Mouse (Mus musculus): ENCODE results near the gene Smg7. TPM values are rescaled to one million over a fixed set of nuclear protein-coding genes. Genes with fewer than 3 reads are reported as not detected.

Smg7 gene
- polyA plus RNA-seq, 1 experiment from 2014 or later: 14.4 TPM

- no peak overlapping the region for H3K27ac ChIP-seq (ENCODE audit: low read length)
- no peaks in the 10 kb centered on the region for H3K4me1 ChIP-seq (ENCODE audit: insufficient read depth, low read depth, low read length)
- H3K4me3 ChIP-seq (ENCODE audit: low read depth, low read length): no peak overlapping the region
- H3K9ac ChIP-seq (replicated peaks; ENCODE audit: low read depth): no peak overlapping the region
- no peaks in the 10 kb centered on the region for H3K27me3 ChIP-seq (replicated peaks; ENCODE audit: insufficient read depth, low read length)
- TF ChIP-seq CTCF (IDR thresholded peaks at IDR 0.05): no peak
- no peak for TF ChIP-seq EP300 (IDR thresholded peaks at IDR 0.05)
- H3K36me3 ChIP-seq (ENCODE audit: insufficient read depth, low read length): no peaks in the 10 kb centered on the region
- 43% methylated on average over 10 of the region's 10 CpGs for WGBS
- H3K9me3 ChIP-seq (ENCODE audit: low read length): no peaks in the 10 kb centered on the region
- ATAC-seq (peak; percentile 23; the same call in 1 of the 2 replicates), DNase-seq (ENCODE audit: low spot score) (no peak)
- H3K4me2 ChIP-seq (replicated peaks; ENCODE audit: low read depth, low read length): no peak overlapping the region
These were observed 84.7 kb downstream of the Smg7 start for GRCm38 (mm10) chr1:152817794-152818193.

GRCm38 (mm10) chr1:152817027-152817769 is 85.2 kb downstream of the Smg7 start:
- Histone ChIP-seq H3K4me2 (replicated peaks; ENCODE audit: low read depth, low read length) (no peak overlapping the region), H3K4me3 (ENCODE audit: low read depth, low read length) (no peak overlapping the region), H3K36me3 (ENCODE audit: insufficient read depth, low read length) (no peaks in the 10 kb centered on the region), H3K9me3 (ENCODE audit: low read length) (no peaks in the 10 kb centered on the region), H3K27me3 (replicated peaks; ENCODE audit: insufficient read depth, low read length) (no peaks in the 10 kb centered on the region), H3K27ac (ENCODE audit: low read length) (no peak overlapping the region), H3K9ac (replicated peaks; ENCODE audit: low read depth) (no peak overlapping the region), H3K4me1 (ENCODE audit: insufficient read depth, low read depth, low read length) (no peaks in the 10 kb centered on the region)
- TF ChIP-seq EP300 (IDR thresholded peaks at IDR 0.05) (no peak), CTCF (IDR thresholded peaks at IDR 0.05) (no peak)
- ATAC-seq (no peak), DNase-seq (ENCODE audit: low spot score) (no peak)
- 38% methylated on average over 12 of the region's 12 CpGs for WGBS

- H3K27me3 ChIP-seq (replicated peaks; ENCODE audit: insufficient read depth, low read length): no peaks in the 10 kb centered on the region
- H3K9ac ChIP-seq (replicated peaks; ENCODE audit: low read depth): no peak overlapping the region
- DNase-seq (ENCODE audit: low spot score) (peak; percentile 72), ATAC-seq (peak; percentile 88)
- no peaks in the 10 kb centered on the region for H3K36me3 ChIP-seq (ENCODE audit: insufficient read depth, low read length)
- no peaks in the 10 kb centered on the region for H3K4me1 ChIP-seq (ENCODE audit: insufficient read depth, low read depth, low read length)
- peak overlapping the region; percentile 33; the same call in 1 of the 2 replicates for H3K4me2 ChIP-seq (replicated peaks; ENCODE audit: low read depth, low read length)
- no peak overlapping the region for H3K4me3 ChIP-seq (ENCODE audit: low read depth, low read length)
- no peak overlapping the region for H3K27ac ChIP-seq (ENCODE audit: low read length)
- 26% methylated on average over 6 of the region's 7 CpGs for WGBS
- H3K9me3 ChIP-seq (ENCODE audit: low read length): no peaks in the 10 kb centered on the region
- TF ChIP-seq EP300 (IDR thresholded peaks at IDR 0.05): no peak
- peak; percentile 63 for TF ChIP-seq CTCF (IDR thresholded peaks at IDR 0.05)
These were observed 87.2 kb downstream of the Smg7 start for GRCm38 (mm10) chr1:152815265-152815701.

- Histone ChIP-seq H3K4me3 (ENCODE audit: low read depth, low read length) (no peak overlapping the region), H3K36me3 (ENCODE audit: insufficient read depth, low read length) (no peaks in the 10 kb centered on the region), H3K4me2 (replicated peaks; ENCODE audit: low read depth, low read length) (no peak overlapping the region), H3K4me1 (ENCODE audit: insufficient read depth, low read depth, low read length) (no peaks in the 10 kb centered on the region), H3K27ac (ENCODE audit: low read length) (no peak overlapping the region), H3K9me3 (ENCODE audit: low read length) (no peaks in the 10 kb centered on the region), H3K27me3 (replicated peaks; ENCODE audit: insufficient read depth, low read length) (no peaks in the 10 kb centered on the region), H3K9ac (replicated peaks; ENCODE audit: low read depth) (no peak overlapping the region)
- ATAC-seq: no peak
- peak; percentile 40 for DNase-seq (ENCODE audit: low spot score)
- TF ChIP-seq EP300 (IDR thresholded peaks at IDR 0.05): no peak
- TF ChIP-seq CTCF (IDR thresholded peaks at IDR 0.05): no peak
- 74% methylated on average over 13 of the region's 13 CpGs for WGBS
These were observed 91.7 kb downstream of the Smg7 start for GRCm38 (mm10) chr1:152810533-152811439.

GRCm38 (mm10) chr1:152809541-152810252 is 92.7 kb downstream of the Smg7 start:
- no peak overlapping the region for H3K27ac ChIP-seq (ENCODE audit: low read length)
- no peaks in the 10 kb centered on the region for H3K4me1 ChIP-seq (ENCODE audit: insufficient read depth, low read depth, low read length)
- no peaks in the 10 kb centered on the region for H3K36me3 ChIP-seq (ENCODE audit: insufficient read depth, low read length)
- no peak overlapping the region for H3K9ac ChIP-seq (replicated peaks; ENCODE audit: low read depth)
- peak; percentile 52 for DNase-seq (ENCODE audit: low spot score)
- no peaks in the 10 kb centered on the region for H3K9me3 ChIP-seq (ENCODE audit: low read length)
- peak; percentile 88 for ATAC-seq
- H3K4me2 ChIP-seq (replicated peaks; ENCODE audit: low read depth, low read length): no peak overlapping the region
- H3K27me3 ChIP-seq (replicated peaks; ENCODE audit: insufficient read depth, low read length): no peaks in the 10 kb centered on the region
- TF ChIP-seq EP300 (IDR thresholded peaks at IDR 0.05) (no peak), CTCF (IDR thresholded peaks at IDR 0.05) (no peak)
- no peak overlapping the region for H3K4me3 ChIP-seq (ENCODE audit: low read depth, low read length)
- 30% methylated on average over 8 of the region's 8 CpGs for WGBS

- Histone ChIP-seq H3K27me3 (replicated peaks; ENCODE audit: insufficient read depth, low read length) (no peaks in the 10 kb centered on the region), H3K27ac (ENCODE audit: low read length) (no peak overlapping the region; the same call in 1 of the 2 replicates), H3K9me3 (ENCODE audit: low read length) (no peaks in the 10 kb centered on the region), H3K4me3 (ENCODE audit: low read depth, low read length) (no peak overlapping the region), H3K4me2 (replicated peaks; ENCODE audit: low read depth, low read length) (no peak overlapping the region; the same call in 1 of the 2 replicates), H3K36me3 (ENCODE audit: insufficient read depth, low read length) (no peaks in the 10 kb centered on the region), H3K9ac (replicated peaks; ENCODE audit: low read depth) (no peak overlapping the region), H3K4me1 (ENCODE audit: insufficient read depth, low read depth, low read length) (no peaks in the 10 kb centered on the region)
- TF ChIP-seq CTCF (IDR thresholded peaks at IDR 0.05) (no peak), EP300 (IDR thresholded peaks at IDR 0.05) (no peak)
- WGBS: 88% methylated on average over 2 of the region's 2 CpGs
- ATAC-seq: no peak
- DNase-seq (ENCODE audit: low spot score): no peak
These were observed 94.1 kb downstream of the Smg7 start for GRCm38 (mm10) chr1:152808392-152808680.

All from lung, postnatal 0 days (tissue).